Mouse (Mus musculus): Measurements from ENCODE around the gene Dixdc1. TPM values are rescaled to one million over a fixed set of nuclear protein-coding genes. Genes with fewer than 3 reads are reported as not detected.

The Dixdc1 gene
- polyA plus RNA-seq, 1 experiment, result 9.1 TPM

DNA sequence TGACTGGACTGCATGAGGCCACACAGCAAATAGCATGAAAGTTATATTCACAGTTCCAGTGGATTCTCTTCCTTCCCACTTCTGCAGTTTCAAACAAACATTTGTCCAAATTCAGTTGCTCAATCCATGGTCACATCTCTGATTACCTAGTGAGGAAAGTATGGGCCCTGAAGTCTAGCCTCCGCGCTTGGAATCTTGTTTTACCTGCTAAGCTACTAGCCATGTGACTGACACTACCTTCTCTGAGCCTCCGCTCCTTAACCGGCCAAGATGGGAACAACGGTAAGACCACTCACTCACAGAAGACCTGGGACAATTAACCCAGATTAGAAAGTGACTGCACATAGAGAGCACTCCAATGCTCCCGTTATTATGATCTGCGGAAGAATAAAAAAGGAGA, 6.5 kb upstream of the Dixdc1 start:
- DNase-seq (ENCODE audit: low spot score), result no peak

DNA sequence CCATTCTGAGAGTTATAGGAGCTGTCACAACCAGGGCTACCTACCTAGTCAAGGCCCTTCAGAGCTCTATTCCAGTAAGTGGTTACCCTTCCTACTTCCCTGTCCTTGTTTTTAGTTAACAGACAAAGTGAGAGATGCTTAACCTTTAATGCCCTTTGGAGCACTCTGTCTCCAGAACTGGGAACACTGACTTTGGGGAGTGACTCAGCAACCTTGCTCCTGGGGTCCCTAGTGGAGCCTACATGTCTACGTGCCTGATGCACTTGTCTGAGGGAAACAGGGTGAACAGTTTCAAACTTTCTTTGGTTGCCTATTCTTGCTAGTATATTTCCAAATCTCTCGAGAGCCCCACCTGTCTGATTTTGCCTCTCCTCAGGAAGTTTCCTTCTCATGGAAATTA, 3.4 kb upstream of the Dixdc1 start:
- no peak for DNase-seq (ENCODE audit: low spot score)

DNA sequence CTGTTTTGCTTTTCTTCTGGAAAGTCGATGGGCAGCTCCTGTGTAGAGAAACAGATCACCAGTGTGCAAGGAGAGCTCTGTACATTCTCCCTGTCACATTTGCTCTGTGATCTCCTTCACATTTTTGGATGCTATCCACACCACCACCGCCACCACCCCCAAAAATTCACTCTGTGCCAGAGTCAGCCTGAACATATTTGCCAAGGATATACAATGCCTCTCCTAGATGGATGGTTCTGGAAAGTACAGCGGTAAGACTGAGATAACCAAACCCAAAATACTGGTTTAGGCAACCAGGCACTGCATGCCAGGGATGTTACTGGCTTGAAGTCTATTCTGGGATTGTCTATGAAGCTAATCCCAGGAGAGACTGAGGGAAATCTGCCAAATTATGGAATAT, 2.9 kb upstream of the Dixdc1 start:
- DNase-seq (ENCODE audit: low spot score), result no peak

GRCm38 (mm10) chr9:50740867-50741784, 1.8 kb upstream of the Dixdc1 start:
- DNase-seq (ENCODE audit: low spot score), result no peak

GRCm38 (mm10) chr9:50734989-50735388, 4.3 kb downstream of the Dixdc1 start:
- DNase-seq (ENCODE audit: low spot score), result no peak

GRCm38 (mm10) chr9:50732560-50732959, 6.8 kb downstream of the Dixdc1 start:
- no peak for DNase-seq (ENCODE audit: low spot score)

GRCm38 (mm10) chr9:50729600-50729999, 9.7 kb downstream of the Dixdc1 start:
- DNase-seq (ENCODE audit: low spot score), result no peak

GRCm38 (mm10) chr9:50727925-50728651, 11.2 kb downstream of the Dixdc1 start:
- peak; percentile 40 for DNase-seq (ENCODE audit: low spot score)

- no peak for DNase-seq (ENCODE audit: low spot score)
These were observed 12.0 kb downstream of the Dixdc1 start for GRCm38 (mm10) chr9:50727171-50727924.

DNA sequence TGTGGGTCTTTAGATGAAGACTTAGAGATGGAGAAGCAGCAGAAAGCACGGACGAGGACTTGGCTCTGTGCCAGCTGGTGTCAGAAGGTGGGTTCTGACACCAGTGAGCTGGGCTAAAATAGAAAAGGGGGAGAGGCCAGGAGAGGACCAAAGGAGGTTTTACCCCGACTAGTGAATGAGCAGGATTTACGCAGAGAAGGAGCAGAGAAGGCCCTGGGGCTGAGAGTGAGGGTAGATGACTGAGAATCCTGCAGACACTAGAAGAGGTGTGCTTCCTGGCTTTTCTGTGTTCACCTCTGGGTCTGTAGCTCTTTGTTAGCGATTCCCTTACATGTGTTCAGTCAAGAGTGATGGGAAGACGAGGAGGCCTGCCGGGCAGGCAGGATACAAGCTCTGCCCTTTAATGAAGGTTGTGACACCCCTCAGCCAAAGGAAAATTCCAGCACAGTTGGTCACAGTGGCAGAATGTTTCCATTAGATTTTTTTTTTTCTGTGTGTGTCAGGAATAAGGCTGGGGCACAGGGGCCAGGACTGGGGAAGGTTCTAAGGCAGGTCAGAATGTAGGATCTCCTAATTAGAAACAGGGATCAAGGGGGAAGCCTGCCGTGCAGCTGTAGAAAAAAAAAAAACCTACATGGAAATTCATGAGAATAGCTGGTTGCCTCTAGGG, 13.3 kb downstream of the Dixdc1 start:
- DNase-seq (ENCODE audit: low spot score), result no peak

DNA sequence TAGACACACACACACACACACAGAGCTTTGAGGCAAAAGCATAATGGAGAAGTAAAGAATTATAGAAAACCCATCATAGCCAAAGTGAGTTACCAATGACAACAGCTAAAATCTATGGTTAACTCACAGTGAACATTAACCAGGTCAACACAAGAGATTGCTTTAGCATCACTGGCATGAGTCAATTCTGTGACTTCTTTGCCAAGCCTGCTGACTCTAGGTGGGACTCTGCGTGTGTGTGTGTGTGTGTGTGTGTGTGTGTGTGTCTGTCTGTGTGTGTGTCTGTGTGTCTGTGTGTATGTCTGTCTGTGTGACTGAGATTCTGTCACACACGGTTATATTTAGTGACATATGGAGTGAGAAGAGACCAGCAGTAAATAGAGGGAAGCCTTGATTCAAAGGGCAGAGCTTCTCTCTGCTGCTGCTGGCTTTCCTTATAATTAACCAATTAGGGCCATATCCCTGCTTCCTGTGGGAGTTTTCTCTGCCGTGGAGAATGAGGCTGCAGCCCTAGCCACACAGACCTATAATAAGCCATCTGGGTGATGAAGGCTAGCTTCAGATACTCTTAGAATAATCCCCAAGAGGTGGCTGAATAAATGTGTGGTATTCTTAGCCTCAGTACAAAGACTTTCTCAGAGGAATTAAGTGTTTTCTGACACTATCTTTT, 14.5 kb downstream of the Dixdc1 start:
- no peak for DNase-seq (ENCODE audit: low spot score)

DNA sequence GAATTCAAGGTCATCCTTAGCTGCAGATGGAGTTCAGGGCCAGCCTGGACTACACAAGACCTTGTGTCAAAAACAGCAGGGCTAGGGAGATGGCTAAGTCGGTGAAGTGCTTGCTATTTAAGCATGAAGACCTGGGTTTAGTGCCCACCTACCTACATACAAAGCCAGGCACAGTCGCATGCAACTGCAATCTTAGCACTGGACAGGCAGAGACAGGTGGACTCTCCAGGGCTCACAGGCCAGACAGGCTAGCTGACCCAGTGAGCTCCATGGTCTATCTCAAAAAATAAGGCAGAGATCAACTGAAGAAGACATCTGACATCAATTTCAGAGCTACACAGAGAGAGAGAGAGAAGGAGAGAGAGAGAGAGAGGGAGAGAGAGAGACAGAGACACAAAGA, 15.2 kb downstream of the Dixdc1 start:
- no peak for DNase-seq (ENCODE audit: low spot score)

- DNase-seq (ENCODE audit: low spot score), result no peak
These were observed 15.9 kb downstream of the Dixdc1 start for GRCm38 (mm10) chr9:50723406-50723805.

GRCm38 (mm10) chr9:50722451-50722911, 16.8 kb downstream of the Dixdc1 start:
- DNase-seq (ENCODE audit: low spot score), result no peak

- DNase-seq (ENCODE audit: low spot score), result no peak
These were observed 18.3 kb downstream of the Dixdc1 start for GRCm38 (mm10) chr9:50721061-50721460.

GRCm38 (mm10) chr9:50718878-50719277, 20.4 kb downstream of the Dixdc1 start:
- no peak for DNase-seq (ENCODE audit: low spot score)

DNA sequence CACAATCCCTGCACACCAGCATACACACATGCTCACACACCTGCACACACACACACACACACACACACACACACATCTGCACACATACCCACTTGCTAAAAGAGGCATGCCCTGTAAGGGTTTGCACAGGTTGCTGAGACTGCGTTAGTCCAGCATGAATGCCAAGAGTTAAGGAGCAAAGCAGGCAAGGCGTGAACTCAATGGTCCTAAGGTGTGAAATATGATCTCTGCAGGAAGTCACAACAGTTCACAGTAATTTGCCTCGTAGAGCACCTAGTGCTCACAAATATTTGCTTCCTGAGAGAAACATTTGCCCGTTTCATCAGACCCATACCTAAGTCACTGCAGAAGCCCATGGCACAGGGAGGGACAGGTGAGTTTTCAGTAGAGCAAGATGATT, 25.1 kb downstream of the Dixdc1 start:
- no peak for DNase-seq (ENCODE audit: low spot score)

DNA sequence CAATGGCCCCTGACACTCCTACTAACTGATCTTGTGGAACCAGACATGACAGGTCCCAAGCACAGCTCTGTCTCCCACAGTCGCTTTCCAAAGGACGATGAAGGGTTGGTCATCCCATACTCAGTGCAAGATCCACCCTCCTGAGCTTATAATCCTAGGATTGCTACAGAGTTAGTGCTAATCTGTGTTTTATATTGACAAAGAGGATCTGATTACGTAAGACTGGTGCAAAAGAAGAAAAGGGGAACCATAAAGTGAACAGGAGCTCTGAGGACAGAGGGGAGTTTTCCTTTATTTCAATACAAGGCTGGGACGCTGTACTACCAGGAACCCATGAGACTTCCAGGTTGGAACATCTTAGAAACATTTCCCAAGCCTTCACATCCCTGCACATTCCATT, 28.0 kb downstream of the Dixdc1 start:
- DNase-seq (ENCODE audit: low spot score), result no peak

DNA sequence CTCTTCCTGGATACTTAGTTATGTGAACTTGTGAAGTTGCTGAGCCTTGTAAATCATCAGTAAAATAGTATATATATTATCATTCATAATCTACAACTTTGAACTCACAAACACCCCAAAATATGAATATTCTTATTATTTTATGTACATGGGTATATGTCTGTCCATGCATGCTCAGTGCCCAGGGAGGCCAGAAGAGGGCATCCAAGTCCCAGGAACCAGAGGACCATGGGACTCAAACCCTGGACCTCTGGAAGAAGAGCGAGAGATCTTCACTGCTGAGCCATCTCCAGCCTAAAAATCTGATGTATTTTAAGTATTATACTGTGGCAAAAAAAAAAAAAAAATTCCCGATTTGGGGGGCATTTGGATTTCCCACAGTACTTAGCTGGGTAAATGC, 30.2 kb downstream of the Dixdc1 start:
- DNase-seq (ENCODE audit: low spot score), result no peak

- DNase-seq (ENCODE audit: low spot score), result no peak
These were observed 34.4 kb downstream of the Dixdc1 start for GRCm38 (mm10) chr9:50704907-50705306.
